Mouse (Mus musculus): ENCODE results near the gene Gucy2d.

DNA sequence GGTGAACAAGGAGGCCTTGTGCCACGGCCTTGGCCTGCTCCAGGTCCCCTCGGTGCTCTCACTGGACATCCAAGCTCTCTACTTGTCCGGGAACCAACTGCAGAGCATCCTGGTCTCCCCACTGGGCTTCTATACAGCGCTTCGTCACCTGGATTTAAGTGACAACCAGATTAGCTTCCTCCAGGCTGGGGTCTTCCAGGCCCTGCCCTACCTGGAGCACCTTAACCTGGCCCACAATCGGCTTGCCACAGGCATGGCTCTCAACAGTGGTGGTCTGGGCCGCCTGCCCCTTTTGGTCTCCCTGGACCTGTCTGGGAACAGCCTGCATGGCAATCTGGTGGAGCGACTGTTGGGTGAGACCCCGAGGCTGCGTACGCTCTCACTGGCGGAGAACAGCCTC is 57.9 kb downstream of the Gucy2d start:
- TF ChIP-seq CTCF (IDR thresholded peaks at IDR 0.05; ENCODE audit: insufficient read depth, low read depth, low read length) = no peak
- TF ChIP-seq POLR2A (IDR thresholded peaks at IDR 0.05; ENCODE audit: insufficient read depth, low read depth, low read length) = no peak
